Mouse (Mus musculus): ENCODE measurements around the gene Tspan18.

Tspan18 gene

DNA sequence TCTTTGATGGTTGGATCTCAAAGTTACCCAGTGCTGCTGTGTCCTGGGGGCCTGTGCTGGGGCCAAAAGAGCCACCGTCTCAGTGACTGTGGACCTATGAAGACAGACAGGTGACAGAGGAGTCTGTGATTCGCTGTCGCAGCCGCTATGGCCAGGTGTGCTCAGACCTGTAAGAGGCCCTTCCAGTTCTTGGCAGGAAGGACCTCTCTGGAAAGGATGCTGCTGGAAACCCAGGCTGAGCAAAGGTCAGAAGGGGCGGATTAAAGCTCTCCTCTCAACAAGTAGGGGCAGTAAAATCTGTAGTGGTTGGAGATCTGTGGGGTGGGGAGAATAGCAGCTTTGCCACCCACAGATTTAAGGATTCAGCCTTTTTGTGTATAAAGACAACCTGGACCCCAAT, 154.7 kb downstream of the Tspan18 start:
- DNase-seq = no peak

DNA sequence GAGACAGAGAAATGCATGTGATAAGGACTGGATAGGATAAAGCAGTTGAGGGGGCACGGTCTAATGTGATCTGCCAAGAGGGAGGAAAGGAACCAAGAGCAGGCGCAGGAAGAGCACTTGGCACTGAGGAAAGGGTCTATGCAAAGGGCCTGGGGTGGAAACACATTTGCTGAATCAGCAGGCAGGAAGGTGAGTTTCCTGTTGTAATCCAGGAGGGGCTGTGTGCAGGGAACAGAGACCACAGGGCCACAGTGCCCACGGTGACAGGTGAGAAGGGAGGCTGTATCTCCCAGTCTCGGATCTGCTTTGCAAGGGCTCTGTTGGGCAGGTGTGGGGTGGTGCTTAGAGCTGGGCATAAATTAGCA, 156.0 kb downstream of the Tspan18 start:
- DNase-seq = no peak

DNA sequence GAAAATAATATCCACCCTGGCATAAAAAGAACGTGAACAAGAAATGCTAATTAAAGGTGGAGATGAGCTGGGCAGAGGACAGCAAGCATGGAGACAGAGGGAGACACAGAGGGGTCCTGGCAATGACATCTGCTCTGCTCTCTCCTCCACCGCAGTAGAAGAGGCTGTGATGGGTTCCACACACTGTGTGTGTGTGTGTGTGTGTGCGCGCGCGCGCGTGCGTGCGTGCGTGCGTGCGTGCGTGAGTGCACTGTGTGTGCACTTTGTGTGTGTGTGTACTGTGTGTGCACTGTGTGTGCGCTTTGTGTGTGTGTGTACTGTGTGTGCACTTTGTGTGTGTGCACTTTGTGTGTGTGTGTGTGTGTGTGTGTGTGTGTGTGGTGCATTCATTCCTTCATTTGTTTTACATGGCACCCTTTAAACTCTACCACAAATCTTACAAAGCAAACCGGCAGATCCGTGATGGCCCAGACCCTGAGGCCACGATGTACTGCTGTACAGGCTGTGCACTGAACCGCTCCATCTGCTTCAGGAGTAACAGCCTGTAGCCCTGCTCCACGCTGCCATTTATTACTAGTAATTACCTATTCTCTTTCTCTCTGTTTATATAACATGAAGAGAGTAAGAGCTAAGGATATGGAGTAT, 156.5 kb downstream of the Tspan18 start:
- no peak for DNase-seq

DNA sequence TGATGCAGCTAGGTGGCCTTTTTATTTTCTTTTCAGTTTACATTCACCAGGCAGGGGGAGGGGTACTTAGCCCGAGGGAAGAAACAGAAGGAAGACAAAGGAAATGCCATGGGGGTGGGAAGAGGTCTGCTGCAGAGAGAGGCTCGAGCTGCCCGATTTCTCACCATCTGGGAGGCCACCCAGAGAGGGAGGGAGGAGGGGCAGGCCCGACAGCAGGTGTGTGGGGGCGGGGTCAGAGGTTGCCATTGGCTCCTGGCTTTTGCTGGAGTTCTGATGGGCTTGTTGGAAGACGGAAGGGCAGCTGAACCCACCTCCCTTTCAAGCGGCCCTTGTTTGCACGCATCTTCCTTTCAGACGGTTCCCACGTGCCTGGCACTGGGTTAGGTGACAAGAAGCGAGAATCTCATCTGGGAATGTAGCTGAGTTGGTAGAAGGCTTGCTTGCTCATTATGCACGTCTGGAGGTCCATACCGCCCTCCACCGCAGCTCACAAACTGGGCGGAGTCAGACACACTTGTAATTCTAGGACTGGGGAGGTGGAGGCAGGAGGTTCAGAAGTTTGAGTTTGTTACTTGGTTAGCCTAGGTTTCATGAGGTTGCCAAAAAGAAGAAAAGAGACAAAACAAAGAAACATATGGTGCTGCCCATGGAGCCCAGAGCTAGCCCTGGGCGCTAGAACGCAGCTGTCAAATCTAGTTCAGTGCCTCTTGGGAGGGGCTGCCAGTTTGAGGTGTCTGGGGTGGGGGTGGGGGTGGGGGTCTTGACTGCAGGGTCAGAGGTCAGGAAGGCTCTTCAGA, 157.2 kb downstream of the Tspan18 start:
- no peak for DNase-seq

DNA sequence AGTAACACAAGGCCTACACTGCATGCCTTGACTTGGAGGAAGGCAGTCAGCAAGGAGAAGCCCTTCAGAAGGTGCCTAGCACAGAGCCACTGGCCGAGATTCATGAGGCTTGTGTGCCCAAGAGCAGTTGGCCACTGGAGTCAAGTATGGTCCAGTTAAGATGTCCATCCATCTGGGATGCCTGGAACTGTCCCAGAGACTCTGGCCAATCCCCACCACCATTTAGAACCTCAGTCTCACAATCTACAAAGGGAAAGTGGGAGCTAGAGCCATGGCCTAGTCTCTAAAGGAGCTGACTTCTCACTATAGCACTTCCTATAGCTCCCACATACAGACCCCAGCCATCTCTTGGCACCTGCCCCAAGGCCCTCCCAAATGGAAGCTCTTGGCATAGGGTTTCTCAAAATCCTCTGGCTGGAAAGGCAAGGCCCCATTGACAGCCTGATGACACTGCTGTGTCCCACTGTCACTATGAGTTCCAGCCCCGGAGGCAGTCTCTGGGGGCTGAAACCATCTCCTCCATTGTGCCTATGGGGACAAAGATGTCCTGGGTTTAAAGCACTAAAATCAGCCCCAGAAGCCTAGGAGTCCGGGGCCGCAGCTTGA, 158.0 kb downstream of the Tspan18 start:
- DNase-seq = no peak

DNA sequence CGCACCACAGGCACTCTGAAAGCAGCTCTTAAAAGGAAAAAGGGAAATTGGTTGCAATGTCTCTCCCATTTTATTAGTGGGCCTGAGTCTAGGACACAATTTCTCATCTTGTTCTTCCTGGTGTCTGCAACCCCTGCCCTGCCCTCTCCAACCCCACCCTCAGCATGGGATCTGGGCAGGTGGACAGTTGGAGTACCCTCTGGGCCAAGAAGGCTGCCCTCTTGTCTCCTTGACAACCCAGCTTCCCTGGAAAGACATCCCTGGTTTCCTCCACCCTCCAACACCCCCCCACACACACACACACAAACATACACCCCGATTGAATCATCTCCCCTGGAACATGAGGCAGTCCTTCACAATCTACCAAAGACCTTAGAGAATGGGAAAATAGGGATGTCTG, 158.6 kb downstream of the Tspan18 start:
- no peak for DNase-seq

DNA sequence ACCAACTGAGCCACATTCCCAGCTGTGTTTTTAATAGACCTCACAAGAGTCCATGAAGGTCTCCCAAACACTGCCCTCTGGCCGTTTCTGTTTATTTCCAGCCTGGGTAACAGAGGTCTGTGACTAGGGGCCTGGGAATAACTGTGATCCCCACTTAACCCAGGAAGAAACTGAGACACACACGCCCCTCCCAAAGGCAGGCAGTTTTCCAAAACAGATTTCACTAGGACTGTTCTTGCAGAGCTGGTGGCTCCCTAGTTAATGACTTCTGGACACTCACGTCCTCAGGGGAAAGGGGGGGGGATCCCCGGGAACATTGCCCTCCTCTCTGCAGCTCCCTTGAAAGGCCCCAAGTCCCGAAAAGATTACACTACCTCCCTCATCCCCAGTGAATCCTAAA, 159.0 kb downstream of the Tspan18 start:
- DNase-seq = no peak

DNA sequence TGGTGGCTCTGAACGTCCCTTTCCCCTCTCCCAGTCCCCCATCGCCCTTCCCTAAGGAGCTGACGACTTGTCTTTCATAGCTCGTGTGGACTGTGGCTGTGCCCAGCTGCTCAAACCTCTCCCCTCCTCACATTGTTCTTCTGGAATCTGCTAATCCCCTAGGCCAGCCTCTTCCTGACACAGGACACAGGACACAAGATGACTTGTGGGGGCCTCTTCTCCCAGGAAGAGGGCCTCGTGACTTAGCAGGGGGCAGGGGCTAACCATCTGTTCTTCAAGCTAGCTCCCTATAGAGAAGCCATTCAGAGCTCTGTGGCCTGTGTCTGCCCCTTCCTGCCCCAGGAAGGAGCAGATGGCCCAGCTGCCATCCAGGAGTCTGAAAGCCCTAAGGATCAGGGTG, 160.1 kb downstream of the Tspan18 start:
- DNase-seq = no peak

DNA sequence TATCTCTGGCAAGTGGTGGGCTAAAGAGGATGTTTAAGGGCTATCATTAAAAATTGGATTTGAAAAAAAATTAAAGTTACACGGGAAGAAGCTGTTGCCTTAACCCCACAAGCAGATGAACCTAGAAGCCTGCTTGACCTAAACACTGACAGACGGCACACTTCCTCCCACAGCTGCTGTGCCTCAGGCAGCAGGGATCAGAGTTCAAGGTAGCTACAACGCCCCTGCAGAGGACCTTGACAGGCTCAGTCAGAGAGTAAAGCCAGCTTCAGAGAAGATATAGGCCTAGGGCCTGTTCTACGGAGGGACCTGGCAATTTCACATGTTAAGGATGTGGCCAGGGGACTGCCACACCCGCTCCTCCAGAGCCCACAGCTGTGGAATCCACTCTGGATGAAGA, 161.8 kb downstream of the Tspan18 start:
- DNase-seq = no peak

DNA sequence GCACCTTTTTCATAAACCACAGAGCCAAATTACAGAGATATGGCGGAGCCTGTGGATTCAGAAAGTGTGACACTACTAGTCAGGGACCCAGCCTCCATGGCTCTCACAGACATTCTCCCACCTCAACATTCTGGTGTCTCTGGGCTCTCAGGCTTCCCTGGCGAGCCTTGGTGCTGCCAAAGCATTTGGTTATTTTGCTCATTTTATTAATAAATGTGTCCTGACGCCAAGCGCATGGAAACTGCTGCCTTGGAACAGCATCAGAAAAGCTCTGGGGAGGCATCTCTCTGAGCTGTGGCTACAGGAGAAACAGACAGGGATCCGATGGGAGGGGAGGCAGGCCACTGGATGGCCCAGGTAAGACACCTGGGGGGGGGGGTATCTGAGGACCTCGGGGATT, 162.4 kb downstream of the Tspan18 start:
- no peak for DNase-seq

DNA sequence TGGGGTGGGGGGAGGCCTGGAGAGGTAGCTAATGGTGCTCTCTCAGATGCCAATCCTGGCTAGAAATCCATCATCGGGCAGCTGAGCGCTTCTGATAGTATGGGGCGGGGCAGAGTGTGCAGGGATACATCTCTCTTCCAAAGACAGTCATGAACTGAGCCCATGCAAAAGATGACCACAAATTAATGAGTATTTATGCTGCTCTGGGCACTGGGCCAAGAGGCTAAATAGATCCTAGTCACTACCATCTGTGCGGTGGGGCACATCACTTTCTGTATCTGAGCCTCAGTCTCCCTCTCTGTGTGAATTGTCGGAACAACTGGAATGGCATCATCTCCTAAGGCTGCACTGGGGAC, 163.5 kb downstream of the Tspan18 start:
- DNase-seq = no peak

DNA sequence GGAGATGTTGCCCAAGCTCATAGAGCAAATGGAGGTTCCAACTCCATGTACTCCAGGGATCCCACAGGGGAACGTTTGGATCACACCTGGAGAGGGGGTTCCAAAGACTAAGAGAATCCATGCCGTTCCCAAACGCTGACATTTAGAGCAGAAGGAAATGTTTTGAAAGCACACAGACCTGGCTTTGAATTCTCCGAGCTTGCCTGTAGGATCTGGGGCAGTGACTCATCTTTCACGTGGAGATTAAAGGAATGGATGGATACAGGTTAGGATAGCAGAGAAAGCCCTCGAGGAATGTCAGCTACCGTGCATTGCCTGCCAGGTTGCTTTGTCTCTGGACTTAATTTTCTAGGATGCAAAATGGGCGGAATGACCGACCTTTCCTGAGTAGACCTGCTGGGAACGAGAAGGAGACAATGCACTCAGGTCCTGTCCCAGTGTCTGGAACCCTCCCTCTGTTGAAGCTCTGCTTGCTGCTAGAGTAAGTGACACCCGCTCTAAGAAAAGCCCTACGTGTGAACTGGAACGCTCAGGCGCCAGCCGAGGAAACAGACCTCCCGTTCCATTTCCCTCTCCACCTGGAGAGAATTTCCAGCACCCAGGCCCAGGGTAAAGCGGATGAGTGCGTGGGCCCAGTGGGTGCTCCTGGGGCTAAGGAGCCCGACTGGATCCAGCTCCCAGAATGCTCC, 164.0 kb downstream of the Tspan18 start:
- DNase-seq = no peak

DNA sequence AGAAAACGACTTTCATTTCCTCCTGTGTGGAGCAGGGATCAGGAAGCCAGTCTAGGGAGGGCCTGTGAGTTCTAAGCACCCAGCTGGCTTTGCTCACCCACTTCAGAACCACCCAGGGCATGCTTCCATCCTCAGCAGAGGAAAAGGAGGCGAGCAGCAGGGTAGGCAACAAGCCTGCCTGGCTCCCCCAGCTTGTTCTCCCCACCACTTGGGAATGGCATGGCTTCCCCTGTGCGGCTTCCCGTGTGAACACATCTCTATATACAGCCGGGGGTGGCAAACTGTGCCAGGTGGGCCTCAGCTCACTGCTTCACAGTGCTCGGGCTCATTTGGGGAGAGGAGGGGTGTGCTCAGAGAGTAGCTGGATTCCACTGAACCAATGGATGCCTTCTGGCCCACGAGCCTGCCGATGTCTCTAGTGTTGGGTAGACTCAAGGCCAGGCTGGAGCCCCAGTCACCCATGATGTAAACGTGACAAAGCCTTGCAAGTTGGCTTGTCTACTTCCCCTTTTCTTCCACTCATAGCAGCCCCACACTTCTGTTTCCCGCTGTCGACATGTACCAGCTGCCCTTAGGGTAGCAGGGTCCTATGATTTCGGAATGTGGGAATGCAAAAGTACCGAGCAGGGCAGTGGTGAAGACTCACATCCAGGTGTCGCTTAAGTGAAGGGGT, 167.4 kb downstream of the Tspan18 start:
- DNase-seq = no peak

DNA sequence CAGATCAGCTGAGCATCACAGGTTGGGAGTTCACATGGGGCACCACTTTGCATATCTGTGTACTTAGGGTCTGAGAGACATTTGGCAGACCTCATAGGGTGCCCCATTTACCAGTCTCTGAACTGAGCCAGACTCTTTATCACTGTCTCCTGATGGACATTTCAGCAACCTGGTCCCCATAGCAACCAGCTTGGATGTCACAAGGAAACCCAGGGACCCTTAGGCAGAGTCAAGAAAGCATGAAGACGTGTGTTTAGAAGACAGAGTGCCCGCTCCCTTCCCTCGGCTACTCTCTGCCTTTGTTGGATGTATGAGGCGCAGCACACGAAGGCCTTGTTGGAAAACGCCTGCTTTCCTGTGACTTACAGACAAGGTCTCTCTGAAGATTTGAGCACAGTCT, 168.0 kb downstream of the Tspan18 start:
- no peak for DNase-seq

DNA sequence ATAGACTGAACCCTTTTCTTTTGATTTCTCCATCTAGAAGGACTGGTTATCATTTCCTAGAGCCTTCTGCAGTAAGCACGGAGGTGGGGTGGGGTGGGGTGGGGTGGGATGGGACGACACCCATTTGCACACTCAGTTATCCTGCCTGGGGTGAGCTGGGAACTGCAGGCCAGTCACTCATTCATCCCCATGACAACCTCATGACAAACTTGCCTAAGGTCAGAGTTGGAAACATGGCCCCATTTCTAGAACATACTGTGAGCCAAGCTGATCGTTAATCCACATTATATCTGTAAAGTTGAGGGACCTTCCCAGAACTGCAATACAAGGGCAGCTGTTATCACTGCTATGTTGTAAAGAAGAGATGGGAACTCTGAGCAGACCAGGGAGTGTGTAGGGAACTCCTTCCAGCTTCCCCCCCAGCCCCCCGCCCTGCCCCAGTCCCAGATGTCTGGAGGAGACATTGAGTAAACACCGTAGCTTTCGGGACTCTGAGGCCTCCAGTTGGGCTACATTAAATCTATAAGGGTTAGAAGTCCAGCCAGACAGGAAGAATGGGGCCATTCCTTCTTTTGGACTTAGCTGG, 170.5 kb downstream of the Tspan18 start:
- DNase-seq = no peak

DNA sequence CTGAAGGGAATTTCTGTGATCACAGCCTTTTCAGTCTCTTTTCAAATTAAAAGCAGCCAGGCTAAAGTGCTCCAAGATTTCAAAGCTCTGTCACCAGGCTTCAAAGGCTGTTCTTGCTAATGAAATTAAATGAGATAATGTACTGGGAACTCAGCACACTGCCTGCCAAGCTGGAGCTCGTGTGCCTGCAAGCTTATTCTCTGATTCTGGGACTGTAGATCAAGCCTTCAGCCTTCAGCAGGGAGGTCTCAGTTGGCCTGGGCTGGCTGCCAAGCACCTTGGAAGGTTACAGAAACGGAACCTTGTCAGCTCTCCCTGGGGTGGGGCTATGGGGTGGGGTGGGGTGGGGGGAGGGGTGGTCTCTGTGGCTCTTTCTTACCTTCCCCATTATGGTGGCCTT, 171.0 kb downstream of the Tspan18 start:
- no peak for DNase-seq

DNA sequence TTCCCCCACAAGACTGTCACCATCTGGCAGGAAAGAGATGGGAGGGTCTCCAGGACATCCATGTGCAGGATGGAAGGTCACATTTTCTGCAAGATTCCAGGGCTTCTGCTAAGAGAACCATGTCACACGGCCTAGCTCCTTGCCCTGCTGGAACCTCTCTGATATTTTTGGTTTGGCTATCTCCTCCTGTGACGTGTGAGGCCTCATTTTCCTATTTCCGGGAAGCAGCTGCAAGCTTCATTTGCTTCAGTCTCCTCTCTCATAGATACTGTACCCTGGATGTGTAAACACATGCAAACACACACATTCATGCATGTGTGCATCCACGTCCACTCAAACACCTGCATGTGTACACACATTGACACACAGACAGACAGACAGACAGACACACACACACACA, 171.5 kb downstream of the Tspan18 start:
- no peak for DNase-seq

DNA sequence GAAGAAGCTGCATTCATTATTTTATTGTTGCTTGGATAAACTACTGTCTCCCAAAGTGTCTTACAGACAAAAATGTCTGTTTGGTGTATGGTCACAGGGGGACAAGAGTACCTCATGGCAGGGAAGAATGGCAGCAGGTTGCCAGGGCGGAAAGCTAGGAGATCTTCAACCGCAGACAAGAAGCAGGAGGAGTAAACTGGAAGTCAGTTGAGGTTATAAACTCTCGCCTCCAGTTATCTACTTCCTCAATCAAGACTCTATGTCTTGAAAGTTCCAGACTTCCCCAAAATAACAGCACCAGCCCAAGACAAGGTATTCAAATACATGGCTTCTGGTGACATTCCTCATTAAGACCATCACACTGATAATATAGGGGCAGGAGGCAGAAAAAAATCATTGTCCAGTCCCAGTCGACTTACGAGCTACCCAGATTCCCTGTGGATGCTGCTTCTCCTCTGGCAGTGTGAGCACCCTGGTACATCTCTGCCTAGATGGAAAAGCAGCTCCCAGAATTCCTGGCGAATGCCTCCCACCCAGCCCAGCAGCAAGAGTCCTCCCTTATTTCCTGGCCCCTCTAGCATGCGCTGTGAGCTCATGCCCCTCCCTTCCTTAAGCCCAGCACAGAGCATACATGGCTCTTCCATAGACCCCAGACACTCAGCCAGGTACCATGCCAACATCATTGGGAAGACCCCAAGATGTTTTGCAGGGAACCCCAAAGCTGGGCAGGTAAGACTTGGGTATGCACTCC, 172.2 kb downstream of the Tspan18 start:
- no peak for DNase-seq

DNA sequence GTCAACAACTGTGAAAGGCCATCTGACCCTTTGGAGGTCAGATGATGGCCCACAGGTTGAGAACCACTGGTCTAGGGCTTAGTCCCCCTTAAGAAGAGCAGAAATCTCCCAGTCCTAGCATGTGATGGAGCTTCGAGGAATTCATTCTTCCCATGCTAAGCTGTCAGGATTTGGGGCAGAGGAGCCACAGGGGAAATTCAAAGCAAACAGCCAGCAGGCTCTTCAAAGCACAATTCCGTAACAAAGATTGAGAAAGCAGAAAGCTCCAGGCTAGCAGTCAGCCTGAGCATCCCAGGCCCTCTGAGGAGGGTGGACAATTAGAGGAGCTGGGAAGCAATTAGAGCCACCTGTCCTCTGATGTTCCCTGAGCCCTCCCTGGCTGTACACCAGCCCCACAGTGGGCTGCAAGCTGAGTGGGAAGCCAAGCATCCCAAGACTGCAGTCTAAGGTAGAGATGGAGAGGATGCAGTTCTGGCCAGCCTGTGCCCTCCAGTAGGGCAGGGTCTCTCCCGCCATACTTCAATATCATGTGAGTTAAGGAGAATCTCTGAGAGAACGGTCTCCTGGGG, 173.8 kb downstream of the Tspan18 start:
- no peak for DNase-seq

DNA sequence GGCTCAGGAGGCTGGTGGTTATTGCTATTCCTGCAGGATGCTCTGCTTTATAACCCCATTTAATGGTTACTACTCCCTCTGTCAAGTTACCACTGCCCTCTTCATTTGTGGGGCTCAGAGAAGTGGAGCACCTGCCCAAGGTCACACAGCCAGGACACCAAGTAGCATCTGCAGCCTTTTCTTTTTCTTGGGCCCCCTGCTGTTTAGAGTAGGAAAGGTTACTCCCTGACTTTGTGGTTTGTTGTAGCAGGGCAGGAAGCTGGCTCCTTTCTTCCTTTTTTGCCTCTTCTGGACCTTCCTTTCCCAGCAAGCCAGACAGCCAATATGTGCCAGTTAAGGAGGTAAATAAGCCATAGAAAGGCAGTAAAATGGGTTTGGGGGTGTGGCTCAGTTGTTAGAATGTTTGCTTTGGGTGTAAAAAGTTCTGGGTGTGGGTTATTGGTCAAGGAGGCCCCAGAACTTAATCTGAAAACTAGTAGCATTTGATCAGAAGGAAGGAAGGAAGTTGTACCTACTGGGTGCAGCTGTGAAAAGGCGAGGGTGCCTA, 179.7 kb downstream of the Tspan18 start:
- DNase-seq = no peak

DNA sequence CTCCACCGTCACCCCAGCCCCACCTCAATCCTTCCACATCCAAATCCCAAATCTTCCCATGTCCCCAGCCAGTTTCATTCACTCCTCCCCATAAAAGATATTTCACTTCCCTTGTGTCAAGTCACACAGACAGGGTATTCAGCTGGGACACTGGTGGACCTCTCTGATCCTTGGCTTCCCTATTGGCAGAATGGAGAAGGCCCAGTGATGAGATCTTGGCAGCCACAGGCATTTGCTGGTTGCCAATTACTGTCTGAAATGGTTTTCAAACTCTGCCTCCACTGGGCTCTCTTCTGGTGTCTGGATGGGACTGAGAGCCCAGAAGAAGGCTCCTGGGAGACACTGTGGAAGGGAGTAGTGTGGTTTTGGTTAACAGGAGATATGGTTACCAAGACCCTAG, 180.5 kb downstream of the Tspan18 start:
- no peak for DNase-seq
